Comparison of ENCODE assay signal across 11 mouse cellular contexts in the genomic region with DNA sequence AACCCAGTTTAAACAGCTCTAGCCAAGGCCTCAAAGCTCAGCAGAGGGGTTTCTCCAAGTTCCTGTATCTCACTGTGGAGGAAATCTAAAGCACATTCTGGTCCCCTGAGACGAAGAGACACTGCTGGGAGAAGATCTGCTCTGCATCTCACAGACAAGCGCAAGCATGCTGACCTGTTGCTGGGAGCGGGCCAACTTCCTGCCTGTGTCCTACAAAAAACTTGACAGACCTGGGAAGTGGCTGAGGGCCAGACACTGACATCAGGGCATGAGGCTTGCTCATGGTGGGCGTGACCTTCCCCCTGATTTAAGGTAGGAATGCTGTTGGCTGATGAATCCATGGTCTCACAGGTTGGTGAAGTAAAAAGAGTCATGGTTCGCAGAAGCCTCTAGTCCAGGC.
DNase-seq lines count a peak whose midpoint lies in the region; ATAC-seq lines count a peak whose summit lies in the region.
"Had no signal": no experiment of that assay in that cellular context is flagged by ENCODE, and none has a peak within 500 bp of the region (broad histone marks: within the 10 kb centered on the region; RNA-seq: fewer than 3 reads in every experiment).

No protein-coding gene starts in this region.

- H3K4me1 ChIP-seq in kidney, embryonic 15.5 days: 0 out of 2 replicates have a peak, but pooled peaks cover 3% of the 10 kb centered on the region
- H3K4me1 ChIP-seq in hindbrain, embryonic 14.5 days (replicated peaks; ENCODE audit: control insufficient read depth, insufficient read depth, low read length): no peaks in the 10 kb centered on the region
- H3K4me1 ChIP-seq: neural tube, embryonic 12.5 days had no signal

- no peak overlapping the region for H3K4me2 ChIP-seq in kidney, embryonic 15.5 days
- H3K4me2 ChIP-seq in hindbrain, embryonic 14.5 days (replicated peaks): no peak overlapping the region
- H3K4me2 ChIP-seq: embryonic facial prominence, embryonic 13.5 days; neural tube, embryonic 12.5 days had no signal

- no peaks in the 10 kb centered on the region for H3K27me3 ChIP-seq in kidney, embryonic 15.5 days
- H3K27me3 ChIP-seq in hindbrain, embryonic 14.5 days (ENCODE audit: control insufficient read depth, insufficient read depth, low read length): no peaks in the 10 kb centered on the region
- H3K27me3 ChIP-seq: embryonic facial prominence, embryonic 13.5 days; neural tube, embryonic 12.5 days had no signal

- no peak for ATAC-seq in kidney, embryonic 15.5 days (replicated peaks; ENCODE audit: low FRiP score)
- ATAC-seq in hindbrain, embryonic 14.5 days (ENCODE audit: low FRiP score): no peak
- ATAC-seq in megakaryocyte progenitor cell, adult 5-6 weeks (replicated peaks; ENCODE audit: poor library complexity): no peak

- no peak overlapping the region for H3K4me3 ChIP-seq in kidney, embryonic 15.5 days (replicated peaks)
- H3K4me3 ChIP-seq in hindbrain, embryonic 14.5 days (replicated peaks; ENCODE audit: low read length): no peak overlapping the region
- H3K4me3 ChIP-seq: embryonic facial prominence, embryonic 13.5 days; neural tube, embryonic 12.5 days had no signal

- no peaks in the 10 kb centered on the region for H3K9me3 ChIP-seq in kidney, embryonic 15.5 days (replicated peaks)
- no peaks in the 10 kb centered on the region for H3K9me3 ChIP-seq in hindbrain, embryonic 14.5 days (ENCODE audit: control insufficient read depth, low read length)
- H3K9me3 ChIP-seq: embryonic facial prominence, embryonic 13.5 days; neural tube, embryonic 12.5 days had no signal

- no peak overlapping the region for H3K27ac ChIP-seq in kidney, embryonic 15.5 days
- H3K27ac ChIP-seq in hindbrain, embryonic 14.5 days: no peak overlapping the region
- H3K27ac ChIP-seq: embryonic facial prominence, embryonic 13.5 days; macrophage; neural tube, embryonic 12.5 days had no signal

- H3K36me3 ChIP-seq in kidney, embryonic 15.5 days: no peaks in the 10 kb centered on the region
- H3K36me3 ChIP-seq in hindbrain, embryonic 14.5 days (replicated peaks; ENCODE audit: control insufficient read depth, insufficient read depth): no peaks in the 10 kb centered on the region
- H3K36me3 ChIP-seq: embryonic facial prominence, embryonic 13.5 days; neural tube, embryonic 12.5 days had no signal

- H3K9ac ChIP-seq in kidney, embryonic 15.5 days: no peak overlapping the region
- H3K9ac ChIP-seq in hindbrain, embryonic 14.5 days: no peak overlapping the region
- H3K9ac ChIP-seq: embryonic facial prominence, embryonic 13.5 days; neural tube, embryonic 12.5 days had no signal

- 70% methylated on average over 5 of the region's 5 CpGs for WGBS in kidney, embryonic 15.5 days
- WGBS in hindbrain, embryonic 14.5 days: 81% methylated on average over 5 of the region's 5 CpGs

- peak; percentile 47 for DNase-seq in kidney, adult 18-20 months
- DNase-seq in adrenal gland, postnatal 25 days: peak; percentile 44
- peak; percentile 76 to 88 for DNase-seq in cerebellum, postnatal 25 days
- DNase-seq in kidney, postnatal 4 days: peak; percentile 65 to 70
- DNase-seq in hindbrain, embryonic 14.5 days (ENCODE audit: low spot score): no peak
- no peak for DNase-seq in spleen, postnatal 36 days (ENCODE audit: low spot score in 2 of 2)

Comparison
In these comparisons a context has a peak if more than half of its experiments do, and no peak if none do; other contexts are left out.
1. DNase-seq: peak in kidney, adult 18-20 months (single experiment), adrenal gland, postnatal 25 days (single experiment), cerebellum, postnatal 25 days (2 of 2) and kidney, postnatal 4 days (2 of 2); none in hindbrain, embryonic 14.5 days (single experiment) and spleen, postnatal 36 days (0 of 2).